Mouse (Mus musculus) cerebellum, adult 2 months (tissue): ENCODE results near the gene 4931414P19Rik. TPM values are rescaled to one million over a fixed set of nuclear protein-coding genes. Genes with fewer than 3 reads are reported as not detected.
"Not testable (repeated sequence)": the region's sequence is repeated elsewhere in the genome, so short reads cannot be mapped to it uniquely, and the experiment has no call there.

ENCODE experiments used
- DNase-seq, 2 experiments: peaks; one replicate each; pipeline ENCODE4 v3.0.0; 2021
- H3K27ac ChIP-seq: fragments of 200-500 bp; 2 replicates; pipeline ENCODE4 v1.5.1; 2012; ENCODE audit warnings: low read length, control low read depth, inconsistent platforms; ENCODE audit not compliant: insufficient read depth
- H3K27me3 ChIP-seq: fragments of 200-500 bp; 2 replicates; pipeline ENCODE4 v1.6.1; 2012; ENCODE audit warnings: inconsistent platforms, mild to moderate bottlenecking, low read length, moderate library complexity; ENCODE audit not compliant: control insufficient read depth, insufficient read depth
- H3K4me1 ChIP-seq: fragments of 200-500 bp; 2 replicates; pipeline ENCODE4 v1.6.1; 2011; ENCODE audit warnings: low read length; ENCODE audit not compliant: control insufficient read depth, insufficient read depth
- H3K4me3 ChIP-seq: fragments of 200-500 bp; replicated peaks from 2 replicates; pipeline ENCODE3; 2011; ENCODE audit warnings: mild to moderate bottlenecking, low read depth, low read length, control low read depth; ENCODE audit not compliant: insufficient read depth
- CTCF ChIP-seq: fragments of 200-500 bp; IDR thresholded peaks from 2 replicates; pipeline ENCODE4 v1.5.1; 2011; ENCODE audit warnings: low read depth, mild to moderate bottlenecking, control low read depth, low read length, moderate library complexity, borderline replicate concordance; ENCODE audit not compliant: insufficient read depth
- POLR2A ChIP-seq: fragments of 200-500 bp; IDR thresholded peaks from 2 replicates; pipeline ENCODE4 v1.6.1; 2011; ENCODE audit warnings: low read length, control low read depth, borderline replicate concordance; ENCODE audit not compliant: insufficient read depth
- WGBS: fragments of 180-500 bp; shearing (Covaris S2); methylation state at CpG from one replicate; pipeline ENCODE4 v1.1.7; 2018; 5-methylcytosine and 5-hydroxymethylcytosine counted together
- polyA plus RNA-seq: library from polyadenylated mRNA; depleted of rRNA; stranded (reverse); fragments of >200 nt; gene quantifications from 2 replicates; pipeline ENCODE4 v1.2.3, GENCODE M21; 2012

The 4931414P19Rik gene
- polyA plus RNA-seq, 1 experiment, result 4.0 TPM

GRCm38 (mm10) chr14:54621133-54621532 is 15.3 kb upstream of the 4931414P19Rik start, which contains the start of gene Psmb11:
TSS of gene Psmb11 (plus strand) at chr14:54621433.
- no peak within 1 kb of the TSS for H3K27ac ChIP-seq
- H3K27me3 ChIP-seq, result no peaks in the 10 kb centered on the region
- H3K4me1 ChIP-seq, result no peaks in the 10 kb centered on the region; the same call in 1 of the 2 replicates
- WGBS, result 83% methylated on average over 1 of the region's 1 CpGs
- H3K4me3 ChIP-seq, result no peak within 1 kb of the TSS
- no peak for DNase-seq
- no peak for TF ChIP-seq POLR2A
- TF ChIP-seq CTCF, result no peak

DNA sequence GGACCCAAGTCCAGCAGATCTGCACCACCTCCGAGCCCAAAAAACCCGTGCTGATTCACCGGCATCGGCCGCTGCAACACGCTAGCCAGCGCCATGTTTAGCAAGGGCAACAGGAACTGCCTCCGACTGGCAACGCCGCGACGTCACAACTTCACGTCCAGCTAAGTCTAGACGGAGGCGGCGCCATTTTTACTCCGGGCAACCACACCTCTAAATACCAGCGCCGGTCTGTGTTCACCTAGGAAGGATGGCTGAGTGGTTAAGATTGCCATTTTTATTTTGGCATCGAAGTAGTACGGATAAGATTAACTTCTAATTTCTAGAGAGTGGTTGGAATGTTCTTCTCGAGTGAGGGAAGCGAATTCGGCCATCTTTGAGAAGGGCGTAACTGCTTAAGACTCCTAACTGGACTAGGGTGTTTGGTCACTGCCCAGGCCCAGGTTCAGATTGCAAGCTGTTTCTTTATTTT is 12.1 kb upstream of the 4931414P19Rik start, which contains the start of gene Psmb5:
TSS of gene Psmb5 (minus strand) at position 126 of the 469 bp plus-strand sequence.
- no peak for TF ChIP-seq CTCF
- TF ChIP-seq POLR2A, result peak; percentile 60; the same call in 1 of the 2 replicates
- Histone ChIP-seq H3K4me1 (no peaks in the 10 kb centered on the region; the same call in 1 of the 2 replicates), H3K4me3 (peak within 1 kb of the TSS; percentile 85), H3K27me3 (no peaks in the 10 kb centered on the region), H3K27ac (peak within 1 kb of the TSS; percentile 92)
- under 1% methylated on average over 25 of the region's 25 CpGs for WGBS
- peak; percentile 90 to 93 for DNase-seq

GRCm38 (mm10) chr14:54617152-54617896 is 11.5 kb upstream of the 4931414P19Rik start:
- H3K4me1 ChIP-seq, result no peaks in the 10 kb centered on the region; the same call in 1 of the 2 replicates
- TF ChIP-seq CTCF, result no peak
- TF ChIP-seq POLR2A, result no peak
- 1% methylated on average over 38 of the region's 38 CpGs for WGBS
- H3K27ac ChIP-seq, result peak overlapping the region; percentile 61; the same call in 1 of the 2 replicates
- H3K27me3 ChIP-seq, result no peaks in the 10 kb centered on the region
- peak overlapping the region; percentile 85 for H3K4me3 ChIP-seq
- no peak for DNase-seq

DNA sequence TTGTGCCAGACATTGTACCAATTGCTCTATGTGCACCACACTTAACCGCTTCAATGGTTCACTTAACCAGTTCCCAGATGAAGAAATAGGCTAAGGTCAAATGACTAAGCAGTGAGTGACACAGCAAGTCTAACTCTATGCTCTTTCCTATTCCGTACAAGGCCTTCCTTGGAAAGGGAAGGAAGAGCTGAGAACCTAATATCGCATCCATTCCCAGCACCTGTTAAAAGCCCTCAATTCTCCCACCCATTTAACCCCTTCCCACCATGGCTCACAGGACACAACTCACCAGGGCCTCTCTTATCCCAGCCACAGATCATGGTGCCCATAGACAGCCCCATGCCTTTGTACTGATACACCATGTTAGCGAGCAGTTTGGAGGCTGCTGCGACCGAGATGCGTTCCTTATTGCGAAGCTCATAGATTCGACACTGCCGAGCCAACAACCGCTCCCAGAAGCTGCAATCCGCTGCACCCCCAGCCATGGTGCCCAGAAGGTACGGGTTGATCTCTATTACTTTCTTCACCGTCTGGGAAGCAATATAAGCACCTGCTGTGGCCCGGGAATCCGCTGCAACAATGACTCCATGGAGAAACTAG is 10.5 kb upstream of the 4931414P19Rik start:
- TF ChIP-seq POLR2A (no peak), CTCF (no peak)
- DNase-seq, result no peak
- 84% methylated on average over 16 of the region's 16 CpGs for WGBS

DNA sequence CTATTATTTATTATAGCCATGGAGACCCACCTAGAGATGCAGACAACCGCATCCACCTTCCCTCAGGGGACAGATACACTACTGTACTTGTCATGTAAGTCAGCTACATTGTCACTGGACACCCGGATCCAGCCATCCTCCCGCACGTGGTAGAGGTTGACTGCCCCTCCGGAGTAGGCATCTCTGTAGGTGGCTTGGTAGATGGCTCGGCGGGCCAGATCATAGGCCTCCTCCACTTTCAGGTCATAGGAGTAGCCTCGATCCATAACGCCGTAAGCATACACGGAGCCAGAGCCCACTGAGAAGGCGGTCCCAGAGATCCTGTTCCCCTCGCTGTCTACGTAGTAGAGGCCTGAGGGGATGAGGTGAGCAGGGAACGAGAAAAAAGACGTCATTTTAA is 8.3 kb upstream of the 4931414P19Rik start:
- not testable (repeated sequence) for H3K27me3 ChIP-seq, DNase-seq, H3K4me3 ChIP-seq, H3K4me1 ChIP-seq, H3K27ac ChIP-seq
- 88% methylated on average over 16 of the region's 16 CpGs for WGBS

More for the DNA sequence above, 10.5 kb upstream of the 4931414P19Rik start:
- no peak overlapping the region for H3K27ac ChIP-seq
- no peaks in the 10 kb centered on the region for H3K27me3 ChIP-seq
- no peaks in the 10 kb centered on the region; the same call in 1 of the 2 replicates for H3K4me1 ChIP-seq
- H3K4me3 ChIP-seq, result no peak overlapping the region

- Histone ChIP-seq H3K27me3 (no peaks in the 10 kb centered on the region), H3K27ac (no peak overlapping the region), H3K4me3 (no peak overlapping the region), H3K4me1 (no peaks in the 10 kb centered on the region)
- TF ChIP-seq POLR2A, result no peak
- TF ChIP-seq CTCF, result no peak
- 77% methylated on average over 6 of the region's 6 CpGs for WGBS
- DNase-seq, result no peak
Measured at GRCm38 (mm10) chr14:54610648-54611047, 4.9 kb upstream of the 4931414P19Rik start.

GRCm38 (mm10) chr14:54609962-54610361 is 4.2 kb upstream of the 4931414P19Rik start:
- no peak for DNase-seq
- WGBS, result 65% methylated on average over 4 of the region's 4 CpGs
- H3K27ac ChIP-seq, result no peak overlapping the region
- H3K4me1 ChIP-seq, result no peaks in the 10 kb centered on the region
- H3K27me3 ChIP-seq, result no peaks in the 10 kb centered on the region
- no peak overlapping the region for H3K4me3 ChIP-seq
- TF ChIP-seq CTCF (peak; percentile 46; the same call in 1 of the 2 replicates), POLR2A (no peak)

DNA sequence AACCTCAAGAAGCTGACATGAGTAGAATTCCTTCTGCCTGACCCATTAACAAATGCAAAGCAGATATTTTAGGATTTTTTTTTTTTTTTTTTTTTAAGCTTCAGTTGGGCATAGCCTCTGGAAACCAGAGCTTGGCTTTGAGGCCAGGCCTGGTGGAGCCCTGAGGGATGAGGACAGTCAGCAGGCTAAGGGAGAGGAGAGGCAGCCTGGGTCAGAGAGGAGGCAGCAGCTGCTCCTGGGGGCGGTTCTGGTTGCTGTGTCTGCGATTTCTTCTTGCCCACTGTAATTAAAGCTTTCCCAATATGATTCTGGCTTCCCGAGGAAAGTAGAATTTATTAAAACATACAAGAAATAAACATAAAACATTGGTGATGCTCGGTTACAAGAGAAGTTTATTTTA is 3.5 kb upstream of the 4931414P19Rik start:
- 71% methylated on average over 4 of the region's 4 CpGs for WGBS
- TF ChIP-seq CTCF (no peak), POLR2A (no peak)

More for the DNA sequence above, 3.5 kb upstream of the 4931414P19Rik start:
- H3K4me1 ChIP-seq, result no peaks in the 10 kb centered on the region
- no peak for DNase-seq
- no peak overlapping the region for H3K4me3 ChIP-seq
- H3K27ac ChIP-seq, result no peak overlapping the region
- no peaks in the 10 kb centered on the region for H3K27me3 ChIP-seq
